Mouse (Mus musculus) neural tube, embryonic 14.5 days (tissue): ENCODE results near the gene Ttc33. TPM values are rescaled to one million over a fixed set of nuclear protein-coding genes. Genes with fewer than 3 reads are reported as not detected.
A peak's percentile ranks its signal among the peaks of the same experiment; 100 is the strongest.

Experiments used
- ATAC-seq: fragments of 200-750 bp; cut with Nextera tagmentation; 2 replicates; pipeline ENCODE4 v1.8.0; 2017; ENCODE audit warnings: low read depth, mild to moderate bottlenecking, moderate TSS enrichment, moderate library complexity
- H3K27ac ChIP-seq: fragments of 300-500 bp; sonication (generic); 2 replicates; pipeline ENCODE4 v1.5.1; 2014; ENCODE audit warnings: low read depth, mild to moderate bottlenecking, control low read depth, low read length, moderate library complexity, mixed read lengths
- H3K27me3 ChIP-seq: fragments of 300-500 bp; sonication (generic); 2 replicates; pipeline ENCODE4 v1.6.1; 2014; ENCODE audit warnings: low read length; ENCODE audit not compliant: control insufficient read depth, insufficient read depth
- H3K36me3 ChIP-seq: fragments of 300-500 bp; sonication (generic); 2 replicates; pipeline ENCODE4 v1.6.1; 2014; ENCODE audit warnings: low read length, mixed read lengths; ENCODE audit not compliant: control insufficient read depth, insufficient read depth
- H3K4me1 ChIP-seq: fragments of 300-500 bp; sonication (generic); 2 replicates; pipeline ENCODE4 v1.6.1; 2014; ENCODE audit warnings: low read length; ENCODE audit not compliant: control insufficient read depth, insufficient read depth
- H3K4me2 ChIP-seq: fragments of 300-500 bp; sonication (generic); 2 replicates; pipeline ENCODE4 v1.6.1; 2014; ENCODE audit warnings: mild to moderate bottlenecking, low read depth, low read length, control low read depth
- H3K4me3 ChIP-seq: fragments of 300-500 bp; sonication (generic); 2 replicates; pipeline ENCODE4 v1.5.1; 2014; ENCODE audit warnings: low read depth, low read length, control low read depth, mixed read lengths
- H3K9ac ChIP-seq: fragments of 300-500 bp; sonication (generic); replicated peaks from 2 replicates; pipeline ENCODE4 v1.6.1; 2014; ENCODE audit warnings: low read depth, mild to moderate bottlenecking, control low read depth, low read length, mixed read lengths
- H3K9me3 ChIP-seq: fragments of 300-500 bp; sonication (generic); 2 replicates; pipeline ENCODE4 v1.6.1; 2016; ENCODE audit warnings: low read length; ENCODE audit not compliant: control insufficient read depth
- WGBS: fragments of 180-500 bp; shearing (Covaris S2); extraction: QIAGEN DNeasy Blood & Tissue Kit; methylation state at CpG from one replicate; pipeline ENCODE4 v1.1.7; 2014; 5-methylcytosine and 5-hydroxymethylcytosine counted together
- polyA plus RNA-seq: library from polyadenylated mRNA; unstranded; fragments of >200 nt; fragmentation: Nextera tagmentation; extraction: Ambion mirVana; gene quantifications from 2 replicates; pipeline ENCODE4 v1.2.1, GENCODE M21; 2014

Gene Ttc33
- polyA plus RNA-seq, 1 experiment from 2014 or later, result 63.3 TPM

DNA sequence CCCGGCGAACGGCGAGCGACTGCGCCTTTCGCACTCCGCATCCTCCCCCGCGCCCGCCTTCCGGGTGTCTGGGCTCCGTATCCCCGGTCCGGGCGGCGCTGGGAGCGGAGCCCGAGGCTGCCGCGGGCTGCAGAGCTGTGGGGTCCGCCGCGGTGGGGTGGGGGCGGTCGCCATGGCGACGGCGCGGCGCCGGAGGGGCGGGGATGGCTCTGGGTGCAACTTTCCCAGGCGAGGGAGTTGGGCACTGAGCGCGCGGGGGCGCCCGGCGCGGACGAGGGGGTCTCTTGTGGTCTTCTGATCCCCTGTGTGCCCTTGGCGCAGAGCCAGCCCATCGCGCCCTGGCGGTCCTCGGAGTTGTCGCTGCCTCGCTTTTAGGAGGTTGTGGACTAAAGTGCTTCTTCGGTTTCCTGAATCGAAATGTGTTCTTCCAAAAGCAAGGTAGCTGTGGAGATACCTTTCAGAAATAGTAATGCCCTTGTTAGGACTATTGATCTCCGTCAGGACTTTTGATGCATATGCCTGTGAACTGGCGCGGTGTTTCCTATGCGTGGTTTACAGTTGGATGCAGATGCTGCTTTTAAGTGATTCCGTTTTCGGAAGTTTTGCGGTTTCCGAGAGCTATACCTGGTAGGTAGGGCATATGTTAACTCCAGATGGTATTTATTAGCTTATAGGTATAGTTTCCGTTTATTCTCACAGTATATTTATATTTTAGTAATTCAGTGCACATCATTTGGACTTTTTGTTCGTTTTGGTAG lies 41.1 kb upstream of the Ttc33 start:
- Histone ChIP-seq H3K4me1 (peaks cover 9% of the 10 kb centered on the region), H3K9me3 (no peaks in the 10 kb centered on the region), H3K4me2 (peak overlapping the region; percentile 69), H3K9ac (peak overlapping the region; percentile 83), H3K27me3 (no peaks in the 10 kb centered on the region), H3K36me3 (no peaks in the 10 kb centered on the region), H3K27ac (peak overlapping the region; percentile 90), H3K4me3 (peak overlapping the region; percentile 81)
- peak; percentile 94 for ATAC-seq
- 2% methylated on average over 58 of the region's 61 CpGs for WGBS

DNA sequence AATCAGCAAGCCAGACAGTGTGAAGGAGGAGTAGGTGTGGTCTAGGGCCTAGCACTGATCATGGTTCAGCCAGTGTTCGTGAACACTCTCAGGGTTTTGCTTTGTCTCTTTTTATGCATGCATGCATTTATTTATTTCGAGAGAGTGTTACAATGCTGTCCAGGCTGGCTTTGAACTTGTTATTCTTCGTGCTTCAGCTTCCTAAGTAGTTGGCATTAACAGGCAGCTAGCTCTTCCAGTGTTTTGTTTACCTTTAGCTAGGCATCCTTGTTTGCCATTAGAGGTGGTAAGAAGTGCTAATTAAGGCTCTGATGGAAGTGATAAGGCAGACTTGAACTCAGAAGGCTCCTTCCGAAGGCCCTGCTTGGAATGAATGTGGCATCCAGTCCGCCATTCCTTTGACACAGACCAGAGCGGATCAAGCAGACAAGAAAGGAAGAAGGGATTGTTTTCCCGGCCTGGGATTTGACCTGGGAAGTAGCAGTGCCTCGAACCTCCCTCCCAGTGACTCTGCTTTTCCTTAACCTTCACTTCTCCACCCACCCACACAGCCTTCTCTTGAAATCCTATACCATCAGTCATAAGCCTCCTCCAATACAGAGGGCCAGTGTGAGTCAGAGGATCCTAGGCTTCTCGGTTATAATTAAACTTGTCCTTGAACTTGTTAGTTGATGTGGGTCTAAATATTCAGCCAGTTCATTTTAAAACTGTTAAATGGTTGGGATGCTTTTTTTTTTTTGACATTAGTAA lies 40.0 kb upstream of the Ttc33 start:
- H3K9ac ChIP-seq, result no peak overlapping the region
- WGBS, result 61% methylated on average over 9 of the region's 9 CpGs
- no peaks in the 10 kb centered on the region for H3K27me3 ChIP-seq
- H3K4me1 ChIP-seq, result peaks cover 9% of the 10 kb centered on the region
- H3K27ac ChIP-seq, result no peak overlapping the region
- H3K4me2 ChIP-seq, result peak overlapping the region; percentile 69; the same call in 1 of the 2 replicates
- H3K4me3 ChIP-seq, result 0 out of 2 replicates have a peak overlapping the region, but pooled peaks have one; percentile 81
- no peak for ATAC-seq
- H3K9me3 ChIP-seq, result no peaks in the 10 kb centered on the region
- H3K36me3 ChIP-seq, result no peaks in the 10 kb centered on the region

DNA sequence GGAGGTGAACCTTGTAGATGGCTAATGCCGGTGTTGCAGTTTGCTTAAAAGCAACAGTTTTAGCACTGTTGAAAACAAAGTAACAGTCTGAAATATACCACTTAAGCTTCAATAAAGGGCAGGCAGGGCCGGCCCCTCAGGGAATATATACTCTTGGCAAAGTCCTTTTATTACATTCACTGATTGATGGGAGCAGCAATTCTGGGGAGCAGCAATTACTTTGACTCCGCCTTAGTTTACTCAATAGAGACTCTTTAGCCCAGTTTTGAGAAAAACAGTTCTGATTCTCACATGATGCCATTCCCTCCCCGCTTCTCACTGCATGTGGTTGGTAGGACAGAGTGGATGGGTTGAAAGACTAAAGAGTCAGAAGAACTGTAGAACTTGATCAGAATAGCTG lies 36.1 kb upstream of the Ttc33 start:
- Histone ChIP-seq H3K4me3 (no peak overlapping the region), H3K4me1 (peaks cover 9% of the 10 kb centered on the region), H3K27me3 (no peaks in the 10 kb centered on the region), H3K9ac (no peak overlapping the region), H3K36me3 (no peaks in the 10 kb centered on the region), H3K27ac (no peak overlapping the region), H3K4me2 (no peak overlapping the region), H3K9me3 (no peaks in the 10 kb centered on the region)
- WGBS, result 30% methylated on average over 4 of the region's 4 CpGs
- ATAC-seq, result no peak

DNA sequence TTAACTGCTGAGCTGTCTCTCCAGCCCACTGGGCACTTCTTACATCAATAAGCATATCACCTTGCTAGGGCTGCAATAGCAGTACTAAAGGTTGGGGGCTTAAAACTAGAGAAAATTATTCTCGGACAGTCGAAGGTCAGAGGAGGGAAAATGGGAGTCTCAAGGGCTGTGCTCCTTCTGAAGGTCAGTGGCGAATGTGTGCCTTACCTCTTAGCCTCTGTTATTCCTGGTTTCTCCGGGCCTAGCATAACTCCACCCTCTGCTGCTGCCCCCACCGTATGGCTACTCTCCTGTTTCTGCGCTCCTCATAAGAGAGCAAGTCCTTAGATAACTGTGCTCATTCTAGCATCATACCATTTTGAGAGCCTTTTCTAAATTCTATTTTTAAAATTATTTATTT lies 33.2 kb upstream of the Ttc33 start:
- Histone ChIP-seq H3K9ac (no peak overlapping the region), H3K9me3 (no peaks in the 10 kb centered on the region), H3K4me3 (no peak overlapping the region), H3K27me3 (no peaks in the 10 kb centered on the region), H3K4me1 (no peaks in the 10 kb centered on the region; the same call in 1 of the 2 replicates), H3K36me3 (no peaks in the 10 kb centered on the region), H3K4me2 (no peak overlapping the region), H3K27ac (no peak overlapping the region)
- 94% methylated on average over 6 of the region's 6 CpGs for WGBS
- ATAC-seq, result no peak

DNA sequence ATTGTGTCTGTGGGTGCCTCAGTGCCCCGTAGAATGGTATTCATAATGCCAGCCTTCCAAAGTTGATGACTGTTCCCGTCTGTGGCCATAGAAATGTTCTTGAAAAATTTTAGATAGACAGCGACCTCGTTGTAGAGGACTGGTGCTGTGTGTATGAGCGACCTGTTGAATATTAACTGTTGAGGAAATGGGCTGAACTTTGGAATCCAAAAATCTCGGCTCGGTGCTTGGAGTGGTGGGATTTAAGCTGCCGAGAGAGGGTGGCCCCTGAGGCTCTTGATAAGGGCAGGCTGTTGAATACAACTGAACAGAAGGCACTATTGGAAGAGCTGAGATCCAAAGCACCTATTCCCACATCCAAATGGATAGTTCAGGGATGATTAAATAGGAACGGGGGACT lies 30.7 kb upstream of the Ttc33 start:
- H3K27ac ChIP-seq, result no peak overlapping the region
- H3K4me3 ChIP-seq, result no peak overlapping the region
- ATAC-seq, result no peak
- WGBS, result 91% methylated on average over 9 of the region's 9 CpGs
- no peaks in the 10 kb centered on the region for H3K9me3 ChIP-seq
- no peaks in the 10 kb centered on the region for H3K36me3 ChIP-seq
- no peaks in the 10 kb centered on the region for H3K27me3 ChIP-seq
- H3K9ac ChIP-seq, result no peak overlapping the region
- no peaks in the 10 kb centered on the region for H3K4me1 ChIP-seq
- H3K4me2 ChIP-seq, result no peak overlapping the region

DNA sequence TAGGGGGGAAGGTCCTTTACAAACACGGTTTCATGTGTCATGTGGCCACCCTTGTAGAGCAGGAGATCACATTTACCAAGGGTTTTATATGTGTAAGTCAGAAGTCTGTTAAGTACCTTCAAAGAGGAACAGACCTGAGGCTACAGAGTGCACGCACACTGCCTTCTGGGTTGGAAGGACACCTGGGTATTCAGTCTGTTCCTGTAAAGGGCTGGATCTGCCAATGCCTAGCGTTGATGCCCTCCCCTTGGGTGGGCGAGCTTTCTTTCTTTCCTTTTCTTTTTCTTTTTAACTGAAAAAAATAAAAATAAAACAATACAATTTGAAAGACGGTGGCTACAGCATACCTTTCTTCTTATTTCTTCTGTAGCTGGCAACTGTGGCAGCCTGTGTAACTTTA lies 30.2 kb upstream of the Ttc33 start:
- Histone ChIP-seq H3K4me2 (no peak overlapping the region), H3K27ac (no peak overlapping the region), H3K9me3 (no peaks in the 10 kb centered on the region), H3K27me3 (no peaks in the 10 kb centered on the region), H3K4me3 (no peak overlapping the region), H3K9ac (no peak overlapping the region), H3K4me1 (no peaks in the 10 kb centered on the region), H3K36me3 (no peaks in the 10 kb centered on the region)
- ATAC-seq, result no peak
- WGBS, result 56% methylated on average over 5 of the region's 5 CpGs

DNA sequence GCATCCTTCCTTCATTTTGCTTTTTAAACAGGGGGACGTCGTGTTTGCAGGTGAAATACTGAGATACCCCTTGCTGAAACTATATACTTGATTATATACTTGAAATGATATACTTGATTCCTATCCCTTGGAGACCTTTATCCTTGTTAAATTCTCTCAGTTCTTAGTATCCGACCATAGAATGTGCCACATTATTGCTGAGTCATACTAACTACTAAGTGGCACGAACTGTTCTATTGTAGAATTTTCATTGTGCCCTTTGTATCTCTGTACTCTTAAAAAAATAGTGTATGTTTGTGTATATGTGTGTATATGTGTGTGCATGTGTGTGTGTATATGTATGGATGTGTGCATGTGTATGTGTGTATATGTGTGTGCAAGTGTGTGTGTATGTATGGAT lies 29.0 kb upstream of the Ttc33 start:
- Histone ChIP-seq H3K4me2 (no peak overlapping the region), H3K9ac (no peak overlapping the region), H3K9me3 (no peaks in the 10 kb centered on the region), H3K27ac (no peak overlapping the region), H3K4me3 (no peak overlapping the region), H3K4me1 (no peaks in the 10 kb centered on the region), H3K36me3 (no peaks in the 10 kb centered on the region), H3K27me3 (no peaks in the 10 kb centered on the region)
- WGBS, result 91% methylated on average over 4 of the region's 4 CpGs
- ATAC-seq, result no peak

DNA sequence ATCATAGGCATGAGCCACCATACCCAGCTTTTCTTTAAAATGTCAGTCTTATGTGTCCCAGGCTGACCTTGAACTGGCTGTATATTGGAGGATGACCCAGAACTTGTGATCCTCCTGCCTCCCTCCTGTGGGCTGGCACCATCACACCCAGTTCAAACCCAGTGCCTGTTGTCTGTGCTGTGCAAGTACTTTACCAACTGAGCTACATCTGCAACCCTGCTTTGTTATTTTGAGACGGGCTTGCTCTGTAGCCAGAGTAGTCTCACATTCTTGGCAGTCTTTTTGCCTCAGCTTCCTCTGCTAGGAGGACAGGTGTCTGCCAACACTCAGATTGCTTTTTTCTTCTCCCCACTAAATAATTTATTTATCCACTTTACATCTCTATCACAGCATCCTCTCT lies 27.9 kb upstream of the Ttc33 start:
- H3K4me3 ChIP-seq, result no peak overlapping the region
- H3K4me2 ChIP-seq, result no peak overlapping the region
- no peak overlapping the region for H3K27ac ChIP-seq
- no peaks in the 10 kb centered on the region for H3K4me1 ChIP-seq
- WGBS, result 83% methylated on average over 1 of the region's 1 CpGs
- no peaks in the 10 kb centered on the region for H3K9me3 ChIP-seq
- no peaks in the 10 kb centered on the region for H3K36me3 ChIP-seq
- H3K27me3 ChIP-seq, result no peaks in the 10 kb centered on the region
- H3K9ac ChIP-seq, result no peak overlapping the region
- ATAC-seq, result no peak

DNA sequence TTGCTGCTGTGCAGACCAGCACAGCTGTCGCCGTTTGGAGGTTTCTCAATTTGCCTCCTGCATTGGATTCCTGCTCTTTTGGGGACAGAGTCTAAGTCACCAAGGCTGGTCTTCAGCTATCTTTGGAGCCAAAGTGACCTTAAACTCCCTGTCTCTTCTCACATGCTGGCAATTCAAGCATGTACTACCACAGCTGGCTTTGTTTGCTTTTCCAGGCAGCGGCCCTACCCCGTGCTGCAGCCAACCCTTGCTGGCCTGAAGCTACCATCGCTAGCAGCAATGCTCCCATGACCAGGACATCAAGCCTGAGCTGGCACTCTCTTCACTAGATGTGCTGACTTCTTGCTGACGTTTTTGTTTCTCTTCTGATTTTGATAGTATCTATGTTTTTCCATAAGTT lies 26.5 kb upstream of the Ttc33 start:
- no peak for ATAC-seq
- no peaks in the 10 kb centered on the region for H3K4me1 ChIP-seq
- H3K36me3 ChIP-seq, result peaks cover 4% of the 10 kb centered on the region; the same call in 1 of the 2 replicates
- no peaks in the 10 kb centered on the region for H3K9me3 ChIP-seq
- no peak overlapping the region for H3K27ac ChIP-seq
- no peak overlapping the region for H3K4me2 ChIP-seq
- no peak overlapping the region for H3K9ac ChIP-seq
- no peak overlapping the region for H3K4me3 ChIP-seq
- WGBS, result 83% methylated on average over 6 of the region's 6 CpGs
- no peaks in the 10 kb centered on the region for H3K27me3 ChIP-seq
